Mouse (Mus musculus): ENCODE data around the gene Upk1a. TPM values are rescaled to one million over a fixed set of nuclear protein-coding genes. Genes with fewer than 3 reads are reported as not detected.

Upk1a gene
- polyA plus RNA-seq, 1 experiment: 2.8 TPM

- Histone ChIP-seq H3K4me3 (ENCODE audit: low read depth, low read length) (peak overlapping the region; percentile 100), H3K4me1 (ENCODE audit: control insufficient read depth, insufficient read depth, low read length) (peaks cover 3% of the 10 kb centered on the region), H3K9ac (ENCODE audit: low read depth, poor library complexity, severe bottlenecking) (peak overlapping the region; percentile 98), H3K27ac (ENCODE audit: insufficient read depth, low read length) (peak overlapping the region; percentile 38; the same call in 1 of the 2 replicates), H3K27me3 (ENCODE audit: control insufficient read depth, insufficient read depth, low read length, poor library complexity, severe bottlenecking) (no peaks in the 10 kb centered on the region), H3K36me3 (ENCODE audit: control insufficient read depth, insufficient read depth, low read length, poor library complexity, severe bottlenecking) (peaks cover 29% of the 10 kb centered on the region), H3K9me3 (replicated peaks; ENCODE audit: control insufficient read depth, insufficient read depth, low read length, poor library complexity, severe bottlenecking) (no peaks in the 10 kb centered on the region)
- TF ChIP-seq EP300 (IDR thresholded peaks at IDR 0.05; ENCODE audit: insufficient read depth, low read depth, low read length) (no peak), POLR2A (IDR thresholded peaks at IDR 0.05; ENCODE audit: insufficient read depth, low read length) (no peak), CTCF (IDR thresholded peaks at IDR 0.05; ENCODE audit: low read depth, low read length) (no peak)
Observed at GRCm38 (mm10) chr7:30587842-30588667, 24.6 kb downstream of the Upk1a start.

DNA sequence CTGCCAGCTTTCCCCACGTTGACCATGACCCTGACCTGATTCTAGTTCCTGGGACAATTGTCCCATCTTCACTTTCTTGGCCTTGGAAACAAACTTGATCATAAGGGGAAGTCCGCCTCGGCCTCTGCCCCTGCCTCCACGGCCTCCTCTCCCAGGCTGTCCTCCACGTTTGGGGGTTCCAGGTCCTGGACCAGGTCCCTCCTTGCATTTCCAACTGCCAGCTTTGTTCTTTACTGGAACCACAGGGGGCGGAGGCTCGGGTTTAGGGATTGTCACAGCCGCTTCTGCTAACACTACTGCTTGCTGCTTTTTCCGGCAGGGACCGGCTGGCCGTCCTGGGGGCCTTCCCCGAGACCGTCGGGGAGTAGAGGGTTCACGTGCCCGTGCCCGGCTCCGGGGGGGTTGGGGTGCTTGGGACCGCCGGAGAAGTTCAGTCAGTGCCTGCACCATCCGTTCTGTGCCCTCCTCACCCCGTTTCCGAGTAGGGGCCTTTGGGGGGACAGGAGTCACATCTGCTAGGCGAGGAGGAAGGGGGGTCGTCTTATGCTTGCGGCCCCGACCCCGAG, 26.1 kb downstream of the Upk1a start:
- TF ChIP-seq POLR2A (IDR thresholded peaks at IDR 0.05; ENCODE audit: insufficient read depth, low read length): no peak
- TF ChIP-seq EP300 (IDR thresholded peaks at IDR 0.05; ENCODE audit: insufficient read depth, low read depth, low read length): no peak
- TF ChIP-seq CTCF (IDR thresholded peaks at IDR 0.05; ENCODE audit: low read depth, low read length): no peak
- no peak overlapping the region for H3K27ac ChIP-seq (ENCODE audit: insufficient read depth, low read length)
- peaks cover 41% of the 10 kb centered on the region for H3K36me3 ChIP-seq (ENCODE audit: control insufficient read depth, insufficient read depth, low read length, poor library complexity, severe bottlenecking)
- peak overlapping the region; percentile 98; the same call in 1 of the 2 replicates for H3K9ac ChIP-seq (ENCODE audit: low read depth, poor library complexity, severe bottlenecking)
- H3K4me1 ChIP-seq (ENCODE audit: control insufficient read depth, insufficient read depth, low read length): peaks cover 3% of the 10 kb centered on the region
- H3K27me3 ChIP-seq (ENCODE audit: control insufficient read depth, insufficient read depth, low read length, poor library complexity, severe bottlenecking): no peaks in the 10 kb centered on the region
- H3K9me3 ChIP-seq (replicated peaks; ENCODE audit: control insufficient read depth, insufficient read depth, low read length, poor library complexity, severe bottlenecking): no peaks in the 10 kb centered on the region
- no peak overlapping the region for H3K4me3 ChIP-seq (ENCODE audit: low read depth, low read length)

DNA sequence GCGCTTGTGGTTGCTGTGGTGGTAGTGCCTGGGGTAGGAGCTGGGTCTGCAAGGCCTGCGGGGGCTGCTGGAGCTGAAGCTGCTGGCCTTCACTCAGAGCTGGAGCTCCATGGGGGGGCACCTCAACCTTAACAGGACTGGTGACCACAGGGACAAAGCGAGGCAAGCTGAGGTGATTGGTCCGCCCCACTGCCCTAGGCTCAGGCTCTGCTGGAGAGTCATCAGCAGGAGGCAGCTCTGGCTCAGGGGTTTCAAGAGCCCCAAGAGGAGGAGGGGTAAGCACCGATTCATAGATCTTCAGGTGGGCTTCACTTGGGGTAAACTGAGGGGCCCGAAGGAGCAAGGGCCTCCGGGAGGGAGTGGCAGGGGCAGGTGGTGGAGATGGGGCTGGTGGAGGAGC, 27.5 kb downstream of the Upk1a start:
- H3K27me3 ChIP-seq (ENCODE audit: control insufficient read depth, insufficient read depth, low read length, poor library complexity, severe bottlenecking): no peaks in the 10 kb centered on the region
- H3K4me1 ChIP-seq (ENCODE audit: control insufficient read depth, insufficient read depth, low read length): peaks cover under 1% of the 10 kb centered on the region
- H3K4me3 ChIP-seq (ENCODE audit: low read depth, low read length): no peak overlapping the region
- peaks cover 50% of the 10 kb centered on the region for H3K36me3 ChIP-seq (ENCODE audit: control insufficient read depth, insufficient read depth, low read length, poor library complexity, severe bottlenecking)
- no peak overlapping the region for H3K27ac ChIP-seq (ENCODE audit: insufficient read depth, low read length)
- TF ChIP-seq CTCF (IDR thresholded peaks at IDR 0.05; ENCODE audit: low read depth, low read length): no peak
- TF ChIP-seq POLR2A (IDR thresholded peaks at IDR 0.05; ENCODE audit: insufficient read depth, low read length): no peak
- TF ChIP-seq EP300 (IDR thresholded peaks at IDR 0.05; ENCODE audit: insufficient read depth, low read depth, low read length): no peak
- no peaks in the 10 kb centered on the region for H3K9me3 ChIP-seq (replicated peaks; ENCODE audit: control insufficient read depth, insufficient read depth, low read length, poor library complexity, severe bottlenecking)
- H3K9ac ChIP-seq (ENCODE audit: low read depth, poor library complexity, severe bottlenecking): no peak overlapping the region

- no peaks in the 10 kb centered on the region for H3K9me3 ChIP-seq (replicated peaks; ENCODE audit: control insufficient read depth, insufficient read depth, low read length, poor library complexity, severe bottlenecking)
- no peak overlapping the region for H3K4me3 ChIP-seq (ENCODE audit: low read depth, low read length)
- no peaks in the 10 kb centered on the region for H3K27me3 ChIP-seq (ENCODE audit: control insufficient read depth, insufficient read depth, low read length, poor library complexity, severe bottlenecking)
- H3K9ac ChIP-seq (ENCODE audit: low read depth, poor library complexity, severe bottlenecking): no peak overlapping the region
- H3K36me3 ChIP-seq (ENCODE audit: control insufficient read depth, insufficient read depth, low read length, poor library complexity, severe bottlenecking): peaks cover 57% of the 10 kb centered on the region
- H3K27ac ChIP-seq (ENCODE audit: insufficient read depth, low read length): no peak overlapping the region
- no peaks in the 10 kb centered on the region for H3K4me1 ChIP-seq (ENCODE audit: control insufficient read depth, insufficient read depth, low read length)
- TF ChIP-seq EP300 (IDR thresholded peaks at IDR 0.05; ENCODE audit: insufficient read depth, low read depth, low read length): no peak
- no peak for TF ChIP-seq CTCF (IDR thresholded peaks at IDR 0.05; ENCODE audit: low read depth, low read length)
Observed at GRCm38 (mm10) chr7:30584339-30584738, 28.3 kb downstream of the Upk1a start.

DNA sequence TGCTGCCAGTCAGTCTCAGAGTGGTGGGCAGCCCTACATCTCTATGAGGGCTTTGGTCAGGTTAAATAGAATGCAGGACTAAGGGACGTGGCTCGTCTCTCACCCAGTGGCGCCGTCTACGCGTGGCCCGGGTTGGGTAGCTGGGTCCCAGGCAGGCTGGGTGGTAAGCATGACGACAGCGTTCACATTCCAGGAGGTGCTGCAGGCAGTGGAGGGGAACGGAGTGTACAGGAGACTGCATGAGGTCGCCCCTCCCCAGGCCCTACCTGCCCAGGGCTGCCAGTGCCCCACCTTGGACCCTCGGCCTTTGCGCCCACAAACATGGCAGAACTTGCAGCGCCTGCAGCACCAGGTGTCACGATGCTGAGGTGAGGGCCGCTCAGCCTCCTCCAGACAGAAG, 31.1 kb downstream of the Upk1a start:
- Histone ChIP-seq H3K27me3 (ENCODE audit: control insufficient read depth, insufficient read depth, low read length, poor library complexity, severe bottlenecking) (no peaks in the 10 kb centered on the region), H3K27ac (ENCODE audit: insufficient read depth, low read length) (no peak overlapping the region), H3K4me1 (ENCODE audit: control insufficient read depth, insufficient read depth, low read length) (no peaks in the 10 kb centered on the region), H3K4me3 (ENCODE audit: low read depth, low read length) (no peak overlapping the region), H3K36me3 (ENCODE audit: control insufficient read depth, insufficient read depth, low read length, poor library complexity, severe bottlenecking) (peaks cover 82% of the 10 kb centered on the region), H3K9ac (ENCODE audit: low read depth, poor library complexity, severe bottlenecking) (no peak overlapping the region), H3K9me3 (replicated peaks; ENCODE audit: control insufficient read depth, insufficient read depth, low read length, poor library complexity, severe bottlenecking) (no peaks in the 10 kb centered on the region)
- TF ChIP-seq CTCF (IDR thresholded peaks at IDR 0.05; ENCODE audit: low read depth, low read length) (no peak), POLR2A (IDR thresholded peaks at IDR 0.05; ENCODE audit: insufficient read depth, low read length) (no peak)

DNA sequence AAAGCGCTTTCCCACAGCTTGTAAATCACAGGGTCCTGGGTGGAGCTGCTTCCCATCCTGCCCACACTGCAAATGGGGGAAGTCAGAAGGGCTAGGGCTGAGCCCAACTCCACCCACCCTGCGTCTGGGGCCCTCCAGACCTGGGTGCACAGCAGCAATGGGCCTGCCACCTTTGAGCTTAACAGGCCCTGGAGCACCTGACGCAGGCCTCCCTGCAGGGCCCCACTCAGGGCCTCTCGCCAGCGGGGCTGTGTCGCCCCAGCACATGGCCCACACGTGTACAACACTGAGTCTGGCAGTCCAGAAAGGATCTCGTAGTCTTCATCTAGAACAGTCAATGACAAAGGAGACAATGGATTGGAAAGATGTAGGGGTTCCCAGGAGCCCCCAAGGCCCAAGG, 32.7 kb downstream of the Upk1a start:
- Histone ChIP-seq H3K36me3 (ENCODE audit: control insufficient read depth, insufficient read depth, low read length, poor library complexity, severe bottlenecking) (peaks cover 82% of the 10 kb centered on the region), H3K9me3 (replicated peaks; ENCODE audit: control insufficient read depth, insufficient read depth, low read length, poor library complexity, severe bottlenecking) (no peaks in the 10 kb centered on the region), H3K27me3 (ENCODE audit: control insufficient read depth, insufficient read depth, low read length, poor library complexity, severe bottlenecking) (no peaks in the 10 kb centered on the region), H3K4me1 (ENCODE audit: control insufficient read depth, insufficient read depth, low read length) (no peaks in the 10 kb centered on the region), H3K9ac (ENCODE audit: low read depth, poor library complexity, severe bottlenecking) (no peak overlapping the region), H3K4me3 (ENCODE audit: low read depth, low read length) (no peak overlapping the region), H3K27ac (ENCODE audit: insufficient read depth, low read length) (no peak overlapping the region)
- TF ChIP-seq CTCF (IDR thresholded peaks at IDR 0.05; ENCODE audit: low read depth, low read length): no peak
- no peak for TF ChIP-seq POLR2A (IDR thresholded peaks at IDR 0.05; ENCODE audit: insufficient read depth, low read length)
- TF ChIP-seq EP300 (IDR thresholded peaks at IDR 0.05; ENCODE audit: insufficient read depth, low read depth, low read length): no peak

Data from ES-Bruce4 (cell line).